Mouse (Mus musculus) ovary, postnatal 10 days (tissue): ENCODE results near the gene Trem3.

Experiments used
- DNase-seq: peaks from one replicate; pipeline ENCODE4 v3.0.0; 2022; ENCODE audit warnings: low spot score

The Trem3 gene

DNA sequence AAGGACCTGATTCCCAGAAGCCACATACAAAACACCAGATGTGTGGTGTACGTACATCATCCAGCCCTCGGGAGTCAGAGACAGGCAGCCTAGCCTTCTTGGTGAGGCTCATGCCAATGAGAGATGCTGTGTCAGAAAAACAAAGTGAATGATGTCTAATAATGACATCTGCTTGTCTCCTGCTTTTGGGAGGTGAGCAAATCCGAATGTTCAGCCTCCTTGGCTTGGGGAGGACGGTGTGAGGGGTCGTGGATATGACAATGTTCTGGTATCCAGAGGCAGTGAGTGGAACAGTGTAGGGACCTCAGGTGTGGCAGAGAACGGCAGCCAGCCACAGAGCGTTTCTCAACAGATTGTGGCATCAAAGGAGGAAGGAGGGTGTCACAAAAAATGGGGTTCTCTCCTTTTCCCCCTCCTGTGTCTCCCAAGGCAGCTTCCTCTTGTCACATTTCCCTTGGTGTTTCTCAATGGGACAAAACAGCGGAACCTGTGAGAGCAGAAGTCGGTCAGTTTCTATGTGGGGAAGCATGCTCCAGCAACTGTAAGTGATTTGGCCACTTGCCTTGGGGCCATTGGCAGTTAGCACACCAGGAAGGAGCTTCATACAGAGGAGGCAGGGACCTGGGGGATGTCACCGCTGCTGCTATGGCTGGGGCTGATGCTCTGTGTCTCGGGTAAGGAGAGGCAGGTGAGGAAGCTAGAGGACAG, at the start of gene Trem3:
Trem3 (plus strand) TSS at position 557 of the 708 bp plus-strand sequence.
- DNase-seq: no peak

DNA sequence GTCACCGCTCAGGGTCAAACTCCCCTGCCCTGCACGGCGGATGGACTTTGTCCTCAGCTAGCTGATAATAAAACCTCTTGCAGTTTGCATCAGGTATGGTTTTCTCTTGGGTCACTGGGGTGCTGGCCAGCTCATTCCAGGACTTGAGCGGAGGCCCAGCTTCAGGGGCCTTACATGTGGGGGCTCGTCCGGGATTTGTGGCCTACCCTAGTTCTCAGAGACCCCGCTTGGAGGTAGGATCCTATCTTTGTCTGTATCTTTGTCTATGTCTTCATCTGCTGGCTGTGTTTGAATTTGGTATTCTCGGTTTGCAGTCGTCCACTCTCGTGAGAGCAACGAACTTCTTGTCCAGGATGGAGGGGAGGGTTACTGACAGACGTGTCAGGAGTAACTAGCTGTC, 44.5 kb upstream of the Trem3 start:
- no peak for DNase-seq

DNA sequence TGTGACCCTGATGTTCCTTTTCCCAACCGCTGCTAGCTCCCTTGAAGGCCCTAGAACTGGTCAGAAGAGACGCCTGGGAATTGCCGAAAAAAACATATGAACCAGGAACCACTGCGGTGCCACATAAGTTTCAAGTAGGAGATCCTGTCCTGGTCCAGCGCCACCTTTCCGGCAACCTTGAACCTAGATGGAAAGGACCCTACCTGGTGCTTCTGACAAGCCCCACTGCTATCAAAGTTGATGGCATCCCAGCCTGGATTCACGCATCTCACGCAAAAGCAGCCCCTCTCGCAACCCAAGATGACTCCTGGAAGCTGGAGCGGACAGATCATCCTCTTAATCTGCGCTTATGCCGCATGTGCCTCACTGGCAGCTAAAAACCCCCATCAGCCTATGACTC, 35.0 kb upstream of the Trem3 start:
- no peak for DNase-seq

DNA sequence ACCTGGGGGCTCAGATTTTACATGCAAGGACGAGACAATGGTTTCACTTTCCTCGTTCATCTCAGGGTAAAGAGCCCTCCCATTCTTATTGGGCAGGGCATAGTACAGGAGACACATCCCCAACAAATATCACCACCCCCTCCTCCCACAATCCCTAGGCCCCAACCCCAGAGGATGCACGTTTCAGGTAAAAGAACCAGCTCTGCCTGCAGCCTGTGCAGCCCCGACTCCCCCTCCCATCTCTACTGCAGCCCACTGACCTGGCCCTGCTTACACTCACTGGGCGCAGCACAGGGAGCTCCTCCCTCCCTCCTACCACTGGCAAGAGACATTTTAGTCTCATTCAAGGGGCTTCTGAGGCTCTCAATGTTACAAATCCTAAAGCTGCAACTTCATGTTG, 34.1 kb upstream of the Trem3 start:
- no peak for DNase-seq

DNA sequence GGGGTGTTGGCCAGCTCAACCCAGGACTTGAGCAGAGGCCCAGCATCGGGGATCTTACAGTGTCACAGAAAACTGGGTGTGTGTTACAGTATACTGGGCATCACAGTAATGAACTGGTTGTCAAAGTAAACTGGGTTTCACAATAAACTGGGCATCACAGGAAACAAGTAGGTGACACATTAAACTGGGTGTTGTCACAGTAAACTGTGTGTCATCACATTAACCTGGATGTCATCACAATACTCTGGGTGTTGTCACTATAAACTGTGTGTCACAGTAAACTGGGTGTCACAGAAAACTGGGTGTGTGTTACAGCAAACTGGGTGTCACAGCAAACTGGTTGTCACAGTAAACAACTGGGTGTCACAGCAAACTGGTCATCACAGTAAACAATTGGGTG, 32.1 kb upstream of the Trem3 start:
- no peak for DNase-seq

DNA sequence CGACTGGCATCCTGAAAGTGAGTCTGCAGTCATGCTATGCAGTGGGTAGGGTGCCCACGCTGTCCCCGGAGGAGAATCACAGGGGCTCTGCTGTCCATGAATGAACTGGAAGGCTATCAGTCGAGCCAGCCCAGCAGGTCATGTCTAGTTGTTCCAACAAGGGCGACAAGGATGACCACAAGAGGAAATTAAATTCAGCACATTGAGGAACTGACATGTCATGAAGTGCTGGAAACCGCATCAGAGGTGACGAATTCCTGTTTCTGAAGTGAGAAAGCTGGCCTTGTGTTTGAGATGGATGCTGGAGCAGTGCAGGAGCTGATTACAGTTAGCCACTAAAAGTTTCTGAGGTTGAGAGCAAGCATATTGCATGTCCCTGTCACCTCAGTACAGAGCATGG, 16.9 kb upstream of the Trem3 start:
- no peak for DNase-seq

DNA sequence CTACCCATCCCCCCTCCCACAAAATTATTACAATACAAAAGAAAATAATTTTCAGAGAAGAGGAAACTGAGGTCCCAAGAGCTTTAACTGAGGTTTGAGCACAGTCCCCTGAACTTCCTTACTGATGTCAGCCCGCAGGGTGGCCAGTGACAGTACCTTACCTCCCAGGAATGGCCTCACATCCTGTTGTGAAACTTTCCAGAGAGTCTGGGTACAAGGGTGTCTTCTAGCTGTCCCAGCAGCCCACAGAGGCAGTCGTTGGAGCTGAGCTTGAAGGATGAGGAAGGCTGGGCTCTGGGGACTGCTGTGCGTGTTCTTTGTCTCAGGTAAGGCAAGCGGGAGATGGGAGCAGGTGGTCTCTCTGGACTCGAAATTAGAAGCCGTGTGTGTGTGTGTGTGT, 15.1 kb upstream of the Trem3 start, which contains the start of gene Trem1:
Trem1 (plus strand) TSS at position 251 of the 400 bp plus-strand sequence.
- no peak for DNase-seq

DNA sequence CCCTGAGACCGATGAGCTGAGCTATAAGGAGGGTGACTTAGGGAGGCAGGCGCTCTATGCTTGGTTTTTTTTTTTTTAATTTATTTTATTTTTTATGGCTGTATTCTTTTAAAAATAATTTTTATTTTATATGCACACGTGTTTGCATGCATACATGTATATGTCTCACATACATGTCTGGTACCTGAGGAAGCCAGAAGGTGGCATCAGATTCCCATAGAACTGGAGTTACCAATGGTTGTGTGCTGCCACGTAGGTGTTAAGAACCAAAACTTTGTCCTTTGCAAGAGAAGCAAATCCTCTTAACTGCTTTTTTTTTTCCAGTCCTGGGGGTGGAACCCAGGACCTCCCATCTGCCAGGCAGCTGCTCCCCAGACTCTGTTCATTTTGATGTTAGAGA, 13.8 kb upstream of the Trem3 start:
- DNase-seq: no peak

DNA sequence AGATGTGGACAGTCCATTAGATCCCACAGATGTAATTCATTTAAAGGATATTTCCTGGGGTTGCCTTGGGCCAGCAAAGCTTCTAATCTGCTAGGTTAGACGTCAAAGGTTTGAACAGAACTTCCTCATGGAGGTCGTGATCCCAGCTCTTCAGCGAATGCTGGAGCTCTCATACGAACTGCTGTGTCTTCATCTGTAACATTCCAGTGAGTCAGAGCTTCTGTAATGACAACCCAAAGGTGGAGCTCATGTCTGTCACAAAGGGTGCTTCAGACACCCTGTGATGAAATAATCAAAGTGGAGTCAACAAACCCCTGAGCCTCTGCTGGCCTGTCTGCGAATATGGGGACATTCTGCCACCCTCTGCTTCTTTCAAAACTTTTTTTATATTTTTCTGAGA, 13.0 kb upstream of the Trem3 start:
- no peak for DNase-seq

DNA sequence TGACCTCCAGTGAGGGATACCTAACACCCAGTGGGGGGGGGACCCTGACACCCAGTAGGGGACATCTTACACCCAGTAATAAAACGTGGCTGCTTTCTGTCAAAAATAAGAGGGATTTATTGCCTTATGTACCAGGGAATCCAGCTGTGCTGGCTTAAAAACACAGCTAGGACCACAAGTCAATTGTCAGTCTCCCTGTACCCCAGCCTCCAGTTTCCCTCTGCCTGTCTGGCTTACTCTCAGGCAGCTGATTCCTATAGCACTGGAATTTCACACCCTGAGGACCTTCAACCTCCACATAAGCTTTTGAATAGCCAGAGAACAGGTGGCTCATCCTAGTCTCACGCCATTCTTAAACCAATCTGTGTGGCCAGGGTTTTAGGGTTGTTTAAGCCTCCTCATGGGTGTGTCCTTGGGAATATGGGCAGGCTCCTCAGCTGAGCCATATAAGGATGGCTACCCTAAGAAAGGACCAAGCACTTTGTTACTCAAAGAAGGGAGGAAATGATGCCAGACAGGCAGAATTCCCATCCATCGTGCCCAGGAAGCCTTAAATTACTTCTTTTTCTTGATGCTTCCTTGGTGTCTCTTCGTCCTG, 11.7 kb upstream of the Trem3 start:
- no peak for DNase-seq

DNA sequence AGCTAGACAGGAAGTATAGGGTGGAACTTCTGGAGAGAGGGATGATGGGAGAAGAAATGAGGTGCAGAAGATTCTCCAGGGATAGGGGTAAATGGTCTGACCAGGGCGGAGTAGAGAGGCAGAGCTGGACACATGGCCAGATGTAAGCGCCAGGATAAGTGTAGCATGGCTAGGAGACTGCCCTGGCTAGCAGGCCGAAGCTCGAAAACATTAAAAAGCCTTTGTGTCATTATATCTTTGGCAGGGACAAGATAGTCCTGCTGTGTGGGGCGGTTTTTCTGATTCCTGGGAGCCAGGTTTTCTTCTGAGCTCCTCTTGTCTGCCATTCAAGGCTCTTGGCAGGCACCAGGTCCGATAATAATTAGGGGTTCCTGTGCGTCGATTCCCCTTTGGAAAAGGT, 10.0 kb upstream of the Trem3 start:
- no peak for DNase-seq

DNA sequence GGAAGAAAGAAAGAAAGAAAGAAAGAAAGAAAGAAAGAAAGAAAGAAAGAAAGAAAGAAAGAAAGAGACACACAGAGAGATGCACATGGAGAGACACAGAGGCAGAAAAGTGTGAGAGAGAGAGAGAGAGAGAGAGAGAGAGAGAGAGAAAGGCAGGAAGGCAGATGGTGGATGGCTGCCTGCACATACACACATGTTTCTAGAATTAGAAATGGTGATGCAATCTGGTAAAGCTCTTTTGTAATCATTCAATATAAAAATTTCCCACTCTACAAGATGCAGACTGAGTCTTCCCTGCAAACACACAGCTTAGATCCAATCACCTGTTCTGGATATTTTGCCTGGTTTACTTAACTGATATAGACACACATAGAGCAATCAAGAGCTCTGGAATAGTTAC, 1.5 kb downstream of the Trem3 start:
- DNase-seq: no peak

DNA sequence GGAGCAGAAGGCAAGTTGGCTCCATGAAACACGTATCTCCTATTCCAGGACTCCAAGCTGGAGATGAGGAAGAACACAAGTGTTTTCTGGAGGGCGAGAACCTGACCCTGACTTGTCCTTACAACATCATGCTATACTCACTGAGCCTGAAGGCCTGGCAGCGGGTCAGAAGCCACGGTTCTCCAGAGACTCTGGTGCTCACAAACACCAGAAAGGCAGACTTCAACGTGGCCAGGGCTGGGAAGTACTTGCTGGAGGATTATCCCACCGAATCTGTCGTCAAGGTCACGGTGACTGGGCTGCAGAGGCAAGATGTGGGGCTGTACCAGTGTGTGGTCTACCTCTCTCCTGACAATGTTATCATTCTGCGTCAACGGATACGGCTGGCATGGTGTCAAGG, 1.9 kb downstream of the Trem3 start:
- DNase-seq: no peak

DNA sequence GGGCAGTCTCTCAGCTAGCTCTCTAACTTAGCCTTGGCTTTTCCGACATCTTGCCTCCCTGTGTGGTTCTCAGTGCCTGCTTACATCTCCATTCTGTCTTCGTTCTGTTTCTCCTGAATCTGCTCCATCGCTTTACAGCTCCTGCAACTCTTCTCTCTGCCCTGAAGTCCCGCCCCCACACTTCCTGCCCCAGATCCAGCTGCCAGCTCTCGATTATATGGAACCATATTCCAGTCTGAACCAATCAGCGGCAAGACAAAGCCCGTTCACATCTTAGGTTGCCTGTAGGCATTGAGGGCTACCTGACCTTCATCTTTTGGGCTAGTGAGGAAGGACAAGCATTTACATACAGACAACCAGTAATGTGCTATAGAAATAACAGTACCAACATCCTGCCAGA, 3.1 kb downstream of the Trem3 start:
- no peak for DNase-seq

DNA sequence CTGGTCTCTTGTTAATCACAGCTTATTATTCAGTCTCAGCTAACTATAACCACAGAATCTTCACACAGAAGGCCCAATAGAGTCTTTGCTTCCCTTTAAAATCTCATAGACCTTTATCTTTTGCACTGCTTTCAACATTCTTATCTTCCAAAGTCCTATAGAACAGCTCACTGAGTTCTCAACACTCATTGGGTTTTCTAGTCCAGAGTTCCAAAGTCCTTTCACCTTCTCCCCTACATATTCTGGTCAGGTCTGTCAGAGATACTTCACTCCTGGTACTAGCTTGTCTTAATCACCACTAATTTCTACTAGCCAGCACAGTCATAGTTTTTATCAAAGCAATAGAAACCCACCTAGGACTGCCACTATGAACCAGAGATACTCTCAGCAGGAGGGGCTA, 9.0 kb downstream of the Trem3 start:
- DNase-seq: no peak

DNA sequence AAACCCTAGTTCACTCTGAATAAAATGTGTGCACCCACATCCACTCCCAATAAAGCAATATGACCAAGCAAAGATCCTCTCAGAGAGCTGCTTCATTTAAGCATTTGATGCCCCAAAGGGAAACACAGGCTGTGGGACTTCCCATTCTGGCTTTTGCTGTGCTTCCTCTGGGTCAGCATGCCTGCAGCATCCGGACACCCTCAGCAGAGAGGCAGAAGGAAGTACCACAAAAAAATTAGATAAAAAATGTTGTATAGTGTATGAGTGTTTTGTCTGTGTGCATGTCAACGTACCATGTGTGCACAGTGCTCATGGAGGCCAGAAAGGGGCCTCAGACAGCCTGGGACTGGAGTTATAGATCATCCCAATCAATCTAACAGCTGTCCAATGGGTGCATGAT, 14.3 kb downstream of the Trem3 start:
- DNase-seq: no peak

DNA sequence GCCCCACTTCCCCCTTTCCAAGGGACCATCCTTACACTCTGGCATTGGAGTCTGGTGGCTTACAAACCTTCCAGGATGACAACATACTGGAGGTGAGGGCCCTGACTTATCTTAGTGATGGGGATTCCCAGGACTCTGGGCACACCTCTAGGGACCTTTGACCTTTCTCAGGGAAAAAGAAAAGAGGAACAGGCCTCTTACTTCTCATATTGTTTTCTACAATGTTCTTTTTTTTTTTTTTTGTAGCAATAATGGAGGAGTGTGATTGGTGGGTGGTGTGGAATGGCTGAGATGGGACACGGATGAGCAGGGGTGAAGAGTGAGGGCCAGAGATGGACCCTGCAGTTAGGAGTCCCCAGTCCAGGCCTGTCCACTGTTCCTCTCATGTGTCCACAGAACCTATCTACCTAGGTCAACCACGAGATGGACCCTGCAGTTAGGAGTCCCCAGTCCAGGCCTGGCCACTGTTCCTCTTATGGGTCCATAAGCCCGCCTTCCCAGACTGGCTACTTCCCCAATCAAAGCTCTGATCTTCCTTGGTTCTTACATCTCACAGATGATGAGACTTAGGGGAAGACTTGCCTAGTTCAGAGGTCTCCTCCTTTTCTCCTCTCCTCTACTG, 16.3 kb downstream of the Trem3 start, which contains the start of gene Treml4:
Treml4 (plus strand) TSS at position 555 of the 622 bp plus-strand sequence.
- DNase-seq: no peak

DNA sequence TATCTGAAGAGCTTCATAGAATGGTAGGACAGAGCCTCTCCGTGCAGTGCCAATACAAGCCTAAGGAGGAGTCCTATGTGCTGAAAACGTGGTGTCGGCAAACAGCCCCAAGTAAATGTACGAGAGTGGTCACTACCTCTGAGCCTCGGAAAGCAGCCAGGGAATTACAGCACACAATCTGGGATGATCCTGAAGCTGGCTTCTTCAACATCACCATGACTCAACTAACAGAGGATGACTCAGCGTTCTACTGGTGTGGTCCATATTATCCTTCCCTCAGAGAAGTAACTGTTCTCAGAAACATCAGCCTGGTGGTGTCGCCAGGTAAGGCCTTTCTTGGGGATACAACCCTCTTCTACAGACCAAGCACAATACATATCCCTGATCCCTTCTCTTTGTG, 17.1 kb downstream of the Trem3 start:
- DNase-seq: no peak

DNA sequence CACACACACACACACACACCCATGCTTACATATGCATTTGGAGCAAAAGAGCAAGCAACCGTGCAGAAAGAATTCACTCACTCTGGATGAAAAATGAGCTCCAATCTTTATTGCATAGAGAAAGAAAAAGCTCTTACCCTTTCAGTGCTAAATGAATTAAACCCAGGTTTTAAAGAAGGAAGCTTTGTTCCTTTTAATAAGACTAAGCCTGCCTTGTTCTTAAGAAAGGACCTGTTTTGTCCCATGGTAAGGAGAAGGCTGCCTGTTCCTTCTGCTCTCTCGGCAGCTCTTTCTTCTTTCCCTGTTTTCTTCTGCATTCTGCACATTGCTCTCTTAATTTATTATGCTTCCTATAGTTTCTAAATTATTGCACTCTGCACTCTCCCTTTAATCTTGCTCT, 18.6 kb downstream of the Trem3 start:
- no peak for DNase-seq

DNA sequence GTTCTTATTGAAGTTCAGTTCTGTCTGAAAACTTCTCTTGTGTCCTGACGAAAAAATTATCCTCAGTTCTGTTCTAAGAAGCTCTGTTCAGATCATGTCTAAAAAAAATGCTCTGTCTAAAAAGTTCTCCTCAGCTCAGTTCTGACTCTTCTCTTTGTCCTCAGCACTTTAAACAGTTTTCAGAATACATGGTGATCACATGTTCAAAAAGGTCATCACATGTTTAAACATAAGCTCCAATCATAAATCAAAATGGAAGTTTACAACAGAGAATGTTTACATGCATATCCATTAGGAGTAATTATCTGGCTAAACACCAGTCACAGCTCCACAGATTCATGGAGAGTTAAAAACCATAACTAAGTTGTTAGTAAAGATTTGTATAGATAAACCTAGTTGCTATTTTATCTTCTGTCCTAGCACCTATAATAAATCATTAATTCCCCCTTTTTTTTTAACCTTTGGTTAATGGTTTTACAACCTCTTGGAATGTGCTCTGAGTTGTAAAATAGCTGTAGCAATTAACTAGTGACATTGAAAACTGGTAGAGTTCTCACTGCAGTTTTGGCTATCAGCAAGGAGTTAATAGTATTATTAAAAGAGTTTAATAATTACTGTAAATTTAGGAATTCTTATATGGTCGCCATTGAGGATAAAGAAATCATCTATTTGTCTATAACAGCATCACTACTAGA, 19.2 kb downstream of the Trem3 start:
- no peak for DNase-seq

DNA sequence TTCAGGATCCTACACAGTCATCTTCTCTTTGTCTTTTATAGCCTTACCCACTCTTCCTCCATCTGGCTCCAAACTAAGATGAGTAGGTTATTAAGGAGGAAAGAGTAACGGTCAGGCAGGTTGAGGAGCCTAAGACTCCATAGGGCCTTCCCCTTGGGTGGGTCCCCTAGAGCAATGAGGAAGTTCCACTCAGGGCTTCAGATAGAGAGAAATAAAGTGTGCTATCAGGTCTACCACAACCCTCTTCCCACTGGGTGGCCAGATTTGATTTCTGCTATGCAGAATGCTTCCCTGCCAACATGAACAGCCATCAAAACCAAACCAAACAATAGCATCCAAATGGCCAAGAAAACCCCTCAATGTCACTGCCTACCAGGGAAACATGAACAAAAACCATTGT, 20.0 kb downstream of the Trem3 start:
- no peak for DNase-seq

DNA sequence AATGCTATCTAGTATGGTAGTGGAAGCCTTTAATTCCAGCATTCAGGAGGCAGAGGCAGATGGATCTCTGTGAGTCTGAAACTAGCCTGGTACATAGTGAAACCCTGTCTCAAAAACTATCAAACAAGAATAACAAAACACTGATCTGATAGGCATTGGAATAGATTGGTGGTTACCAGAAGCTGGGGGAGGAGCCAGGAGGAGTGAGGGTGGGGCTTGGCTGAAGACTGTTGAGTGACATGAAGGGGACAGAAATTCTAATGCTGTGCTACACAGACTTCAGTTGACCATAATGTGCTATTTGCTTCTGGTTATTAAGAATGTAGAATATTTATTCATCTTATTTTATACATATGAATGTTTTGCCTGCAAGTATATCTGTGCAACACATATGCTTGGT, 20.7 kb downstream of the Trem3 start:
- no peak for DNase-seq

DNA sequence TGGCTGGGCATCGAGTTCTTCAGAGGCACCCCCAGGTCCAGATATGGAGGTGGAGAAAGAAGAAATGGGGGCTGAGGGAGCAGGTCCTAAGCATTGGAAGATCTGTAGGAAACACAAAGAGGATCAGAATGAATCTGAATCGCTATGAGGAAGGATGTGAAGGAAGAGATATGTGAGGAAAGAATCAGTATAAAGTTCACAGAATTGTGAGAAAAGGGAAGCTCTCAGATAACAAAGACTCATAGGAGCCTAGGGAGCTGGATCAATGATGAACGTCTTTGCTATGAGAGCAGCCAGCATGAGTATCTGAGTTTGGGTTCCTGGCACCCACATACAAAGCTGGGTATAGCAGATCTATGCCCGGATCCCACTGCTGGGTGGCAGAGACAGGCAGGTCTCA, 22.3 kb downstream of the Trem3 start:
- DNase-seq: no peak
